24 mouse cellular contexts compared by ENCODE assay signal in the genomic region with DNA sequence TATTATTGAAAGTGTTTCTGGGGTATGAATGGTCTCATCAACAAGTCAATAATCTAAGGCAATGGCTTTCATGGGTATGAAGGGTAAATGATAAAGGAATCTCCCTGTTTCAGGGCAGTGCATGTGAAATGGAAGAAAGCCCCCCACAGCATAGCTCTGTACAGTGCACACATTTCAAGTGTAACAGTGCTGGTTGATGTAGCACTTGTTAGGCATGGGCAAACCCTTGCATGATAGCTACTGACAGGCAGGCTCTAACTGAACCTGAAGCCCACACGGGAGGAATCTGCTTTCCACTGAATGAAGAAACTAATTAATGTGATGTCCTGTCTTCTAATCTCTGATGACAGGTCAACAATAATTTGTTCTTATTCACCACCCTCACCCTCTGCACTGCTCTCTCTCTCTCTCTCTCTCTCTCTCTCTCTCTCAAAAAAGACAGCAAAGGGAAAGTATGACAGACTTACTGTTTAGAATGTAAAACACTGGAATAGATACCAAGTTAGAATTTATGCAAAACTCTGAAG.
A peak's percentile ranks its signal among the peaks of the same experiment; 100 is the strongest.
DNase-seq lines count a peak whose midpoint lies in the region; ATAC-seq lines count a peak whose summit lies in the region.
"Had no signal": no experiment of that assay in that cellular context is flagged by ENCODE, and none has a peak within 500 bp of the region (broad histone marks: within the 10 kb centered on the region; RNA-seq: fewer than 3 reads in every experiment).

No protein-coding gene starts in this region.

- H3K4me1 ChIP-seq in embryonic facial prominence, embryonic 14.5 days (ENCODE audit: control insufficient read depth, insufficient read depth, low read length) = peaks cover 3% of the 10 kb centered on the region; the same call in 1 of the 2 replicates
- 0 out of 2 replicates have a peak, but pooled peaks cover 5% of the 10 kb centered on the region for H3K4me1 ChIP-seq in embryonic facial prominence, embryonic 10.5 days
- H3K4me1 ChIP-seq in midbrain, embryonic 14.5 days (ENCODE audit: control insufficient read depth, insufficient read depth, low read length) = no peaks in the 10 kb centered on the region
- no peaks in the 10 kb centered on the region for H3K4me1 ChIP-seq in midbrain, embryonic 13.5 days (replicated peaks)
- H3K4me1 ChIP-seq: forebrain, embryonic 10.5 days; forebrain, embryonic 13.5 days had no signal

- peak; percentile 58 for DNase-seq in embryonic facial prominence, embryonic 14.5 days (ENCODE audit: low spot score)
- DNase-seq in embryonic facial prominence, embryonic 10.5 days (ENCODE audit: low spot score) = no peak
- peak; percentile 10 for DNase-seq in midbrain, embryonic 14.5 days
- peak; percentile 8 for DNase-seq in retina, adult 2 months (ENCODE audit: low read depth, low spot score)
- DNase-seq in retina, postnatal 7 days (ENCODE audit: low read depth, low spot score) = peak; percentile 28
- no peak for DNase-seq in heart, postnatal 36 days
- DNase-seq in frontal cortex, postnatal 36 days (ENCODE audit: low spot score in 2 of 2) = no peak
- DNase-seq: adrenal gland, postnatal 10 days; adrenal gland, postnatal 36 days; cerebellum, adult 11 months; cerebellum, adult 2 months; cerebellum, adult 9-11 months; cerebellum, postnatal 25 days; gastrocnemius, adult 2 months; gastrocnemius, postnatal 14 days; heart, adult 11 months had no signal

- H3K36me3 ChIP-seq in embryonic facial prominence, embryonic 14.5 days (ENCODE audit: control insufficient read depth, insufficient read depth, low read length) = no peaks in the 10 kb centered on the region
- no peaks in the 10 kb centered on the region for H3K36me3 ChIP-seq in embryonic facial prominence, embryonic 10.5 days (replicated peaks)
- no peaks in the 10 kb centered on the region for H3K36me3 ChIP-seq in midbrain, embryonic 14.5 days (ENCODE audit: control insufficient read depth, insufficient read depth, low read length)
- no peaks in the 10 kb centered on the region for H3K36me3 ChIP-seq in midbrain, embryonic 13.5 days
- H3K36me3 ChIP-seq: embryonic facial prominence, embryonic 13.5 days; forebrain, embryonic 10.5 days had no signal

- intact Hi-C loops in heart, postnatal 36 days (cut with DNase I) = no loop called here

- H3K9me3 ChIP-seq in embryonic facial prominence, embryonic 14.5 days (ENCODE audit: control insufficient read depth, low read length) = no peaks in the 10 kb centered on the region
- H3K9me3 ChIP-seq in embryonic facial prominence, embryonic 10.5 days = no peaks in the 10 kb centered on the region
- no peaks in the 10 kb centered on the region for H3K9me3 ChIP-seq in midbrain, embryonic 14.5 days (ENCODE audit: control insufficient read depth, low read length)
- H3K9me3 ChIP-seq in midbrain, embryonic 13.5 days = no peaks in the 10 kb centered on the region
- H3K9me3 ChIP-seq: embryonic facial prominence, embryonic 13.5 days; forebrain, embryonic 10.5 days; forebrain, embryonic 13.5 days had no signal

- H3K27me3 ChIP-seq in embryonic facial prominence, embryonic 14.5 days (replicated peaks; ENCODE audit: control insufficient read depth, insufficient read depth, low read length) = no peaks in the 10 kb centered on the region
- H3K27me3 ChIP-seq in embryonic facial prominence, embryonic 10.5 days (replicated peaks; ENCODE audit: low read depth, poor library complexity, severe bottlenecking) = no peaks in the 10 kb centered on the region
- H3K27me3 ChIP-seq in midbrain, embryonic 14.5 days (ENCODE audit: control insufficient read depth, insufficient read depth, low read length) = no peaks in the 10 kb centered on the region
- no peaks in the 10 kb centered on the region for H3K27me3 ChIP-seq in midbrain, embryonic 13.5 days
- H3K27me3 ChIP-seq: embryonic facial prominence, embryonic 13.5 days; forebrain, embryonic 13.5 days; Patski had no signal

- H3K9ac ChIP-seq in embryonic facial prominence, embryonic 14.5 days (ENCODE audit: low read depth, low read length) = no peak overlapping the region
- H3K9ac ChIP-seq in midbrain, embryonic 14.5 days (replicated peaks; ENCODE audit: low read length) = no peak overlapping the region
- H3K9ac ChIP-seq in midbrain, embryonic 13.5 days (replicated peaks) = no peak overlapping the region
- H3K9ac ChIP-seq: embryonic facial prominence, embryonic 13.5 days; forebrain, embryonic 13.5 days; hindbrain, embryonic 14.5 days had no signal

- H3K4me3 ChIP-seq in embryonic facial prominence, embryonic 14.5 days (ENCODE audit: low read depth, low read length) = no peak overlapping the region
- H3K4me3 ChIP-seq in embryonic facial prominence, embryonic 10.5 days = no peak overlapping the region
- no peak overlapping the region for H3K4me3 ChIP-seq in midbrain, embryonic 14.5 days (replicated peaks; ENCODE audit: low read depth, low read length)
- H3K4me3 ChIP-seq in midbrain, embryonic 13.5 days (replicated peaks) = no peak overlapping the region
- H3K4me3 ChIP-seq: embryonic facial prominence, embryonic 13.5 days; forebrain, embryonic 10.5 days; forebrain, embryonic 13.5 days; gastrocnemius, adult 2 months had no signal

- WGBS in embryonic facial prominence, embryonic 14.5 days = 17% methylated on average over 1 of the region's 1 CpGs
- WGBS in embryonic facial prominence, embryonic 10.5 days = 48% methylated on average over 1 of the region's 1 CpGs
- WGBS in midbrain, embryonic 14.5 days = 14% methylated on average over 1 of the region's 1 CpGs
- 32% methylated on average over 1 of the region's 1 CpGs for WGBS in midbrain, embryonic 13.5 days

- peak; percentile 67; the same call in 1 of the 2 replicates for ATAC-seq in embryonic facial prominence, embryonic 14.5 days (ENCODE audit: low read depth)
- no peak; the same call in 1 of the 2 replicates for ATAC-seq in midbrain, embryonic 14.5 days (ENCODE audit: low FRiP score, low TSS enrichment)
- no peak for ATAC-seq in midbrain, embryonic 13.5 days
- ATAC-seq: forebrain, embryonic 13.5 days; forebrain, embryonic 16.5 days; Patski had no signal

- H3K4me2 ChIP-seq in embryonic facial prominence, embryonic 14.5 days (ENCODE audit: low read depth, low read length) = no peak overlapping the region
- H3K4me2 ChIP-seq in midbrain, embryonic 14.5 days (ENCODE audit: low read length) = no peak overlapping the region
- no peak overlapping the region for H3K4me2 ChIP-seq in midbrain, embryonic 13.5 days (replicated peaks)
- H3K4me2 ChIP-seq: embryonic facial prominence, embryonic 13.5 days; forebrain, embryonic 13.5 days; heart, embryonic 11.5 days; hindbrain, embryonic 14.5 days had no signal

- H3K27ac ChIP-seq in embryonic facial prominence, embryonic 14.5 days (replicated peaks; ENCODE audit: low read depth, low read length) = no peak overlapping the region
- H3K27ac ChIP-seq in embryonic facial prominence, embryonic 10.5 days (replicated peaks) = no peak overlapping the region
- no peak overlapping the region for H3K27ac ChIP-seq in midbrain, embryonic 14.5 days (replicated peaks; ENCODE audit: low read depth, low read length)
- H3K27ac ChIP-seq in midbrain, embryonic 13.5 days = no peak overlapping the region
- H3K27ac ChIP-seq: embryonic facial prominence, embryonic 13.5 days; forebrain, embryonic 10.5 days; forebrain, embryonic 13.5 days; hindbrain, embryonic 14.5 days had no signal

Comparison
In these comparisons a context has a peak if more than half of its experiments do, and no peak if none do; other contexts are left out.
1. DNase-seq: peak in embryonic facial prominence, embryonic 14.5 days (single experiment), midbrain, embryonic 14.5 days (single experiment), retina, adult 2 months (single experiment) and retina, postnatal 7 days (single experiment); none in embryonic facial prominence, embryonic 10.5 days (single experiment), heart, postnatal 36 days (0 of 2) and frontal cortex, postnatal 36 days (0 of 2).